In the genomic region with DNA sequence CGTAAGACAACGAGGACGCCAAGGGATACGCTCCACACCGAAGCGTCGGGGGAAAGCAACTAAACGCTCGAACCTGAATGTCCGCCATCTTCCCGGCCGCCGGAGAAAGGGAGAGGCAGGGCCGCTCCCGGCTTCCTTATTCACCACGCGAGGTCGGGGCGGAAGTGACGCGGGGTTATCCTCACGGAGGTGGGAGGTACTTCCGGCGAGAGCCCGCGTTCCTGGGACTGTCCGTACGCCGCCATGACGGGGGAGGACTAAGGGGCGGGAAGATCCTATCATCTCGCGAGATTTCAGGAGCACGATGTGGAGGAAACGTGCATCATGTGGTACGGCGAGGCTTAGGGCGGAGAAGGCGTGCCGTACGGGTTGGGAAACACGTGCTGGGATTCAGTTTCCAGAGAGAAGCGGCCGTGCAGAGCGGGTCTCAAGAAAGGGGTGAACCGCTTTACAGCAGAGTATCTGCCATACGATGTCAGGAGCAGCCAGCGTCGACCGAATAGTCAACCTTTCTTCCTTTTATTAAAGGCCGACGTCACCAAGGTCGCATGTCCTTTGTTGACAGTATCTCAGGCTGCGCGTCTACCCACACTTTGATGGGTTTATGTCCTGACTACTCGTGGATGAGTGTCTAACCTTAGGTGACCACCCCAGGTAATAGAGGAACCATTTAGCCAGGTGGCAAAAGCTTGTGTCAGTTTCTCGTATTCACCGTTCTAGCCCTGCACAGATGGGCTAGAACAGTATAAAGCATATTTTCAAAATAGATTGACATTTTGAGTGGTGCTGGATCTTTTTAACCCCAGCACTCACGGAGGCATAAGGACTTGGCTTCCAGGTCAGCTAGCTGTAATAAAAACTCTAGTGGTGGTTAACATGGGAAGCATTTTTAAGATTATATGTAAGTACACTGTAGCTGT, we compare ENCODE assay signal across 8 mouse cellular contexts. TPM values are rescaled to one million over a fixed set of nuclear protein-coding genes. Genes with fewer than 3 reads are reported as not detected.
DNase-seq lines count a peak whose midpoint lies in the region; ATAC-seq and TF ChIP-seq lines count a peak whose summit lies in the region.

Rps11 (minus strand) TSS at position 216 of the 920 bp plus-strand sequence.

- TF ChIP-seq CTCF in bone marrow, adult 2 months (IDR thresholded peaks at IDR 0.05; ENCODE audit: control insufficient read depth, insufficient read depth, low read length), result peak; percentile 18; the same call in 1 of the 2 replicates
- no peak; the same call in 1 of the 2 replicates for TF ChIP-seq CTCF in midbrain, postnatal 0 days (IDR thresholded peaks at IDR 0.05)

- H3K4me3 ChIP-seq in bone marrow, adult 2 months (replicated peaks; ENCODE audit: control insufficient read depth, low read depth, low read length), result peak within 1 kb of the TSS; percentile 76
- peak within 1 kb of the TSS; percentile 96 for H3K4me3 ChIP-seq in embryonic facial prominence, embryonic 15.5 days (replicated peaks)
- peak within 1 kb of the TSS; percentile 97 for H3K4me3 ChIP-seq in limb, embryonic 14.5 days (replicated peaks; ENCODE audit: low read length)
- peak within 1 kb of the TSS; percentile 84 for H3K4me3 ChIP-seq in midbrain, postnatal 0 days (ENCODE audit: low read depth, low read length)

- peaks cover 61% of the 10 kb centered on the region for H3K36me3 ChIP-seq in embryonic facial prominence, embryonic 15.5 days
- peaks cover 68% of the 10 kb centered on the region for H3K36me3 ChIP-seq in limb, embryonic 14.5 days (ENCODE audit: control insufficient read depth, insufficient read depth, low read length)
- peaks cover 47% of the 10 kb centered on the region for H3K36me3 ChIP-seq in midbrain, postnatal 0 days (ENCODE audit: insufficient read depth, low read length)

- peaks cover 14% of the 10 kb centered on the region; the same call in 1 of the 2 replicates for H3K4me1 ChIP-seq in bone marrow, adult 2 months (ENCODE audit: control insufficient read depth, insufficient read depth, low read length)
- peaks cover 62% of the 10 kb centered on the region for H3K4me1 ChIP-seq in embryonic facial prominence, embryonic 15.5 days
- peaks cover 33% of the 10 kb centered on the region for H3K4me1 ChIP-seq in limb, embryonic 14.5 days (ENCODE audit: control insufficient read depth, insufficient read depth, low read length)
- H3K4me1 ChIP-seq in midbrain, postnatal 0 days (ENCODE audit: insufficient read depth, low read length), result peaks cover 6% of the 10 kb centered on the region

- no peaks in the 10 kb centered on the region for H3K9me3 ChIP-seq in embryonic facial prominence, embryonic 15.5 days (replicated peaks)
- H3K9me3 ChIP-seq in limb, embryonic 14.5 days (ENCODE audit: control insufficient read depth, low read length), result no peaks in the 10 kb centered on the region
- no peaks in the 10 kb centered on the region for H3K9me3 ChIP-seq in midbrain, postnatal 0 days (ENCODE audit: low read length)

- peak within 1 kb of the TSS; percentile 100 for H3K9ac ChIP-seq in embryonic facial prominence, embryonic 15.5 days
- peak within 1 kb of the TSS; percentile 98 for H3K9ac ChIP-seq in limb, embryonic 14.5 days (ENCODE audit: low read depth, low read length, severe bottlenecking)
- H3K9ac ChIP-seq in midbrain, postnatal 0 days (replicated peaks; ENCODE audit: low read length, poor library complexity, severe bottlenecking), result peak within 1 kb of the TSS; percentile 99

- TF ChIP-seq POLR2A in bone marrow, adult 2 months (IDR thresholded peaks at IDR 0.05; ENCODE audit: borderline replicate concordance, control insufficient read depth, low read depth, low read length), result peak; percentile 73; the same call in 1 of the 2 replicates
- TF ChIP-seq POLR2A in limb, embryonic 14.5 days (IDR thresholded peaks at IDR 0.05; ENCODE audit: borderline replicate concordance, extremely low read depth, insufficient read depth, insufficient read length), result peak; percentile 75; the same call in 1 of the 2 replicates

- peak within 1 kb of the TSS; percentile 64 for H3K4me2 ChIP-seq in embryonic facial prominence, embryonic 15.5 days (replicated peaks)
- H3K4me2 ChIP-seq in limb, embryonic 14.5 days (replicated peaks; ENCODE audit: low read depth, low read length, severe bottlenecking), result peak within 1 kb of the TSS; percentile 93
- peak within 1 kb of the TSS; percentile 88 for H3K4me2 ChIP-seq in midbrain, postnatal 0 days (ENCODE audit: low read depth, low read length, poor library complexity, severe bottlenecking)

- no peaks in the 10 kb centered on the region for H3K27me3 ChIP-seq in embryonic facial prominence, embryonic 15.5 days
- no peaks in the 10 kb centered on the region for H3K27me3 ChIP-seq in limb, embryonic 14.5 days (ENCODE audit: control insufficient read depth, insufficient read depth, low read length)
- H3K27me3 ChIP-seq in midbrain, postnatal 0 days (ENCODE audit: insufficient read depth, low read length), result no peaks in the 10 kb centered on the region

- peak within 1 kb of the TSS; percentile 79 for H3K27ac ChIP-seq in bone marrow, adult 2 months (ENCODE audit: control insufficient read depth, insufficient read depth, low read depth, low read length, poor library complexity)
- peak within 1 kb of the TSS; percentile 90 for H3K27ac ChIP-seq in embryonic facial prominence, embryonic 15.5 days (replicated peaks)
- H3K27ac ChIP-seq in limb, embryonic 14.5 days (replicated peaks; ENCODE audit: low read depth, low read length), result peak within 1 kb of the TSS; percentile 90
- peak within 1 kb of the TSS; percentile 92 for H3K27ac ChIP-seq in midbrain, postnatal 0 days (ENCODE audit: low read depth, low read length)

- DNase-seq in 416B (ENCODE audit: low read depth), result peak; percentile 100
- DNase-seq in heart, adult 8-10 months (ENCODE audit: low spot score), result peak; percentile 99
- peak; percentile 99 for DNase-seq in kidney, adult 9 months
- peak; percentile 99 for DNase-seq in limb, embryonic 14.5 days (ENCODE audit: low spot score)
- DNase-seq in midbrain, postnatal 0 days (ENCODE audit: low spot score), result peak; percentile 99
- peak; percentile 95 to 98 for DNase-seq in spleen, postnatal 14 days (ENCODE audit: low spot score in 2 of 2)

- peak; percentile 88 for ATAC-seq in embryonic facial prominence, embryonic 15.5 days (ENCODE audit: insufficient number of reproducible peaks, low FRiP score, low TSS enrichment, low read depth)
- peak; percentile 80 for ATAC-seq in limb, embryonic 14.5 days (ENCODE audit: low FRiP score, low read depth)
- peak; percentile 88 for ATAC-seq in midbrain, postnatal 0 days (ENCODE audit: low FRiP score)

- 2% methylated on average over 59 of the region's 59 CpGs for WGBS in bone marrow, adult 2 months
- WGBS in embryonic facial prominence, embryonic 15.5 days, result under 1% methylated on average over 59 of the region's 59 CpGs
- under 1% methylated on average over 59 of the region's 59 CpGs for WGBS in limb, embryonic 14.5 days
- WGBS in midbrain, postnatal 0 days, result 1% methylated on average over 59 of the region's 59 CpGs

RNA-seq across cellular contexts. Expression of gene Rps11, which starts in this region (rescaled TPM):
- 982 and 1,240 TPM in 2 replicates for polyA plus RNA-seq in bone marrow, adult 2 months (2011; ENCODE audit: insufficient read depth, insufficient read length, low replicate concordance, missing spikeins)
- 1,509 and 1,523 TPM in 2 replicates for polyA plus RNA-seq in embryonic facial prominence, embryonic 15.5 days (2015; fragmentation: Nextera tagmentation; extraction: Ambion mirVana)
- 100 to 1,000 TPM; 572 to 626 (median 604) TPM for total RNA-seq in heart, adult 8-10 months (2022)
- polyA plus RNA-seq in limb, embryonic 14.5 days (2012; rRNA removed), result 563 and 814 TPM in 2 replicates
- 1,719 and 1,751 TPM in 2 replicates for polyA plus RNA-seq in limb, embryonic 14.5 days (2014; fragmentation: Nextera tagmentation; extraction: Ambion mirVana)
- 1,069 and 1,136 TPM in 2 replicates for total RNA-seq in midbrain, postnatal 0 days (2014; rRNA removed)
- polyA plus RNA-seq in midbrain, postnatal 0 days (2015; fragmentation: Nextera tagmentation; extraction: Ambion mirVana), result 671 and 697 TPM in 2 replicates

Comparison
In these comparisons a context has a peak if more than half of its experiments do, and no peak if none do; other contexts are left out.
1. Peak in every context shown above with its lines: DNase-seq, ATAC-seq, H3K4me3 ChIP-seq and H3K27ac ChIP-seq.